Mouse (Mus musculus) forebrain, embryonic 15.5 days (tissue): ENCODE measurements around the gene Wsb1. TPM values are rescaled to one million over a fixed set of nuclear protein-coding genes. Genes with fewer than 3 reads are reported as not detected.

Source experiments
- ATAC-seq: fragments of 200-750 bp; cut with Nextera tagmentation; replicated peaks from 2 replicates; pipeline ENCODE4 v1.8.0; 2017; ENCODE audit warnings: mild to moderate bottlenecking, moderate TSS enrichment, moderate library complexity
- H3K27ac ChIP-seq: fragments of 300-500 bp; sonication (generic); replicated peaks from 2 replicates; pipeline ENCODE4 v1.5.1; 2015; ENCODE audit warnings: mild to moderate bottlenecking, inconsistent platforms
- H3K27me3 ChIP-seq: fragments of 300-500 bp; sonication (generic); 2 replicates; pipeline ENCODE4 v1.6.1; 2015; ENCODE audit warnings: inconsistent platforms
- H3K36me3 ChIP-seq: fragments of 300-500 bp; sonication (generic); 2 replicates; pipeline ENCODE4 v1.6.1; 2015; ENCODE audit warnings: mild to moderate bottlenecking, inconsistent platforms
- H3K4me1 ChIP-seq: fragments of 300-500 bp; sonication (generic); 2 replicates; pipeline ENCODE4 v1.6.1; 2015; ENCODE audit warnings: inconsistent platforms
- H3K4me2 ChIP-seq: fragments of 300-500 bp; sonication (generic); replicated peaks from 2 replicates; pipeline ENCODE4 v1.6.1; 2015; ENCODE audit warnings: mild to moderate bottlenecking, inconsistent platforms
- H3K4me3 ChIP-seq: fragments of 300-500 bp; sonication (generic); 2 replicates; pipeline ENCODE4 v1.5.1; 2015; ENCODE audit warnings: mild to moderate bottlenecking, inconsistent platforms
- H3K9ac ChIP-seq: fragments of 300-500 bp; sonication (generic); replicated peaks from 2 replicates; pipeline ENCODE4 v1.6.1; 2015; ENCODE audit warnings: mild to moderate bottlenecking, inconsistent platforms
- H3K9me3 ChIP-seq: fragments of 300-500 bp; sonication (generic); 2 replicates; pipeline ENCODE4 v1.6.1; 2016; ENCODE audit warnings: inconsistent platforms
- WGBS: fragments of 180-500 bp; shearing (Covaris S2); methylation state at CpG from one replicate; pipeline ENCODE4 v1.1.7; 2015; ENCODE audit warnings: mixed read lengths; 5-methylcytosine and 5-hydroxymethylcytosine counted together
- polyA plus RNA-seq: library from polyadenylated mRNA; unstranded; fragments of >200 nt; fragmentation: Nextera tagmentation; extraction: Ambion mirVana; gene quantifications from 2 replicates; pipeline ENCODE4 v1.2.1, GENCODE M21; 2015

The Wsb1 gene
- polyA plus RNA-seq, 1 experiment from 2014 or later: 470 TPM

DNA sequence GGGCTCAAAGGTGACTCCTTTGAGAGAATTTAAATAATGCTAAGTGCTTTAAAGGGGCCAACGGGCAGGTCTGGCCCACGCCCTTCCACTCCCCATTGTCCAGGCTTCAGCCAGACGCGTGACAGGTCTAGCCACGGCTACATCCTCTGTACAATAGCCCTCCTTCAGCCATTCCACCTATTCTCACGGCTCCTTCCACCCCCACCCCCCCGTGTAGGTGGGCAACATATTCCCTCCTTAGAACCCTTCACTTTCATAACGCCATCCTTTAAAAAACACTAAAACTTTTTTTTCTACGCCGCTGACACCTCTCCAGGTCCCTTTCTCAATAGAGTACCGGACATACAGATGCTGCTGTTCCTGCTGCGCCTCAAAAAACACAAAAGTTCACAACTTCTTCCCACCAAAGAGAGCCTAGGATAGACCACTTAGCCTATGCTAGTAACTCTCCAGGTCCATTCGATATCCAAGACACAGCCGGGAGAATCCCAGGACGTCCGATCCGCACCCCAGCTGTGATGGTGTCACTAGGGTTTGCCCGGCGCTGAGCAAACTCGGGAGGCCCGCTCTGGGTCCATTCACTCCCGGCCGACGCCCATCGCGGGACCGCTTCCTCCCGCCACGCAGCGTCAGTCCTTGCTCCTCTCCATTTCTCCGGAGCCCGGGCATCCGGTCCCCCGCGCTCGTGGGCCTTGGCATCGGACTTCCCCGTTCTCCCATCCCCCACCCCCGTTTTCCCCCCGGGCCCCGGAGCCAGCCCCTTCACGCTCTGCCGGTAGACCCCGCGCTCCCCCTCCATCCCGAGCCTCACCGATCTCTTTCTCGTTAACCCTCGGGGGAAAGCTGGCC is 705 bp downstream of the Wsb1 start:
- Histone ChIP-seq H3K36me3 (peaks cover 18% of the 10 kb centered on the region), H3K4me3 (peak overlapping the region; percentile 93), H3K27ac (peak overlapping the region; percentile 98), H3K4me2 (peak overlapping the region; percentile 84), H3K9ac (peak overlapping the region; percentile 97), H3K4me1 (peaks cover 36% of the 10 kb centered on the region), H3K9me3 (no peaks in the 10 kb centered on the region), H3K27me3 (no peaks in the 10 kb centered on the region)
- WGBS: 2% methylated on average over 49 of the region's 49 CpGs
- peak; percentile 44 for ATAC-seq

DNA sequence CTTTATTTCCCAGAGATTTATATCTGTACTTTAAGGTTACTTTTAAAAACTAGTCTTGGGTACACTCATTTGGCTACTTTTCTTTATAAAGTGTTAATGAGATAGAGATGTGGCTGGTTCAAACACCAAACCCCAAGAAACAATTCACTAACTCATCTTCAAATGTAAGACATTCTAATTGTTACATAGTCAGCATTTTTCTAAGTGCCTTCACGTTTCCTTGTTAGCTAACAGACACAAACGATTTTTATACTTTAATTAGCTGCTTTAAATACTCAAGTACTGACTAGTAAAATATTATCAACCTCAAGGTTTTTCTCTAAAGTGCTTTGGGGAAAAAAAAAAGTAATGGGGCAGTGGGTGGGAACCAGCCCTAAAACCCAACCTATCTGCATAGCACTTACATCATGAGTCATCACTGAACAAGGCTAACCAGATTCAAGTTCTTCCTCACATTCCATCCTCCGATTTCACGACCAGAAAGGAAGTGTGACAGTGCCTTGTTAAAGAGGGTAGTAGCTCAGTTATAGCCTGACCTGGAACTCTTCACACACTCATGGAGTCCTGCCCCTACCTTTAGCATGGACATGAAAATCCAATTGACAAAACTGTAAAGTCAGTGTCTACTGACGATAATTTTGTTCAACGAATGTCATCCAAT is 1.5 kb downstream of the Wsb1 start:
- no peak for ATAC-seq
- Histone ChIP-seq H3K4me3 (peak overlapping the region; percentile 93), H3K4me1 (peaks cover 36% of the 10 kb centered on the region), H3K27me3 (no peaks in the 10 kb centered on the region), H3K9me3 (no peaks in the 10 kb centered on the region), H3K27ac (peak overlapping the region; percentile 4; the same call in 1 of the 2 replicates), H3K4me2 (peak overlapping the region; percentile 84), H3K36me3 (peaks cover 22% of the 10 kb centered on the region), H3K9ac (peak overlapping the region; percentile 97)
- 7% methylated on average over 6 of the region's 6 CpGs for WGBS

DNA sequence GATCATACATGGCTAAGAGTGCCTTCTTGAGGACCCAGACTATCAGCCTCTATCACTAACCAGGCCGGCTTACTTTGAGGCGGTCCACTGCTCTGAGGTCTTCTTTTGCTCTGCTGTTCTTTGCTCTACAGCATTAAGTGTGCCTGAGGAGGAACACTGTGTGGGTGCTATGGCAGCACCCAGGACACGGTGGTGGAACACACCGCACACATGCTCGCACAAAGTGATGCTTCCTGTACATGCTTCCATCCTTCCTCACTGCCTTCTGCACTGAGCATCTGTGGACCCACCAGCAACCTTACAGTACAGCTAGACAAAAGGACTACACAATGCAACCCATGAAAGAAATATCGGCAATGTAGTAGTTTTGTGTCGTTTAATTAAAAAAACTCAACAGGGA is 15.4 kb downstream of the Wsb1 start:
- ATAC-seq: no peak
- no peak overlapping the region for H3K4me2 ChIP-seq
- no peak overlapping the region for H3K9ac ChIP-seq
- H3K9me3 ChIP-seq: no peaks in the 10 kb centered on the region
- peaks cover 53% of the 10 kb centered on the region for H3K36me3 ChIP-seq
- WGBS: 93% methylated on average over 7 of the region's 7 CpGs
- no peak overlapping the region for H3K27ac ChIP-seq
- H3K4me3 ChIP-seq: no peak overlapping the region
- H3K27me3 ChIP-seq: no peaks in the 10 kb centered on the region
- no peaks in the 10 kb centered on the region for H3K4me1 ChIP-seq

DNA sequence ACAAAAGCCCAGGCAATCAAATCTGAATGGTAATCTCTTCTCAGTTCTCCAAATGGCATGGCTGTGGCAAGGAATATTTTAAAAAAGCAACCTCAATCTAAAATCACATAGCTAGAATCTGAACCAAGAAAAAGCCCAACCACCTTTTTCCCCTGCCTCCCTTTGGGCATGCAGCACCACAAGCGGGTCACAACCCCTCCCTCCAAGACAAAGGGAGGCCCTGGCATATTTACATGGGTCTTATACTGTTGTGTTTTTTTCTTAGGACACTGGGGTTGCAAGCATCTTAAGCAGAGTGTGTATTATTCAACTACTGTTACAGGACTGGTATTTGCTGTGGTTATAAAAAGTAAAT is 16.1 kb downstream of the Wsb1 start:
- Histone ChIP-seq H3K27ac (0 out of 2 replicates have a peak overlapping the region, but pooled peaks have one; percentile 33), H3K4me2 (no peak overlapping the region), H3K27me3 (no peaks in the 10 kb centered on the region), H3K9ac (no peak overlapping the region), H3K4me1 (no peaks in the 10 kb centered on the region), H3K9me3 (no peaks in the 10 kb centered on the region), H3K4me3 (no peak overlapping the region), H3K36me3 (peaks cover 52% of the 10 kb centered on the region)
- 16% methylated on average over 1 of the region's 1 CpGs for WGBS
- ATAC-seq: no peak

DNA sequence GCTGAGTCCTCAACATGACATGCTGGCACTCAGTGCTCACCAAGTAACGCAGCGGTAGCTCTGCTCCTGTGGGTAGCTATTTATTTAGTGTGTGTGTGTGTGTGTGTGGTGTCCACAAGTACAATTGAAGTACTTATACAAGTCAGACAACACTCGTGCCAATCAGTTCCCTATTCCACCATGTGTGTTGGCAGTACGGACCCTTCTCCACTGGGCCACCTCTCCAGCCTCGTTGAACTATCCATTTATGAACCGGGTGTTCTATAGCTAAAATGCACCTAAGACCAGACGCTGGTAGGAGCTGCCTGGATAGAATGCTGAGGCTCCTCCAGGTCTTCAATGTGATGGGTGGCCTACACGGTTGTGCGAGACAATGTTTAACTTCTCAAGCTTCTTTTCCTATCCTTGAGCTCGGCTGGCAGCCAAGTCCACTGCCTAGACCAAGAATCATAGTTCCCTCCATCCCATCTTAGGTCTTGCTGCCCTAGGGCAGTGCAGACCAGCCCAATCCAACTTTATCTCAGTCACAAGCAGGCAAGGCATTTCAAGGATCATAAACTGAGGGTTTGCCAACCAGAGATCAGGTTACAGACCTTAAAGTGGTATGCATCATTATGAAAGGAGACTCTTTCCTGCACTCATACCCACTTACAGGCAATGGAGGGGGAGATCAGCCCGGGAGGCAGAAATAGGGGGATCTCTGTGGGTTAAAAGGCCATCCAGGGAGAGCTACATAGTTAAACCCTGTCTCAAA is 16.6 kb downstream of the Wsb1 start:
- no peaks in the 10 kb centered on the region for H3K27me3 ChIP-seq
- no peaks in the 10 kb centered on the region for H3K4me1 ChIP-seq
- H3K36me3 ChIP-seq: peaks cover 48% of the 10 kb centered on the region
- no peak overlapping the region for H3K4me2 ChIP-seq
- no peak for ATAC-seq
- no peaks in the 10 kb centered on the region for H3K9me3 ChIP-seq
- no peak overlapping the region for H3K4me3 ChIP-seq
- WGBS: 87% methylated on average over 11 of the region's 11 CpGs
- 0 out of 2 replicates have a peak overlapping the region, but pooled peaks have one; percentile 33 for H3K27ac ChIP-seq
- H3K9ac ChIP-seq: no peak overlapping the region

DNA sequence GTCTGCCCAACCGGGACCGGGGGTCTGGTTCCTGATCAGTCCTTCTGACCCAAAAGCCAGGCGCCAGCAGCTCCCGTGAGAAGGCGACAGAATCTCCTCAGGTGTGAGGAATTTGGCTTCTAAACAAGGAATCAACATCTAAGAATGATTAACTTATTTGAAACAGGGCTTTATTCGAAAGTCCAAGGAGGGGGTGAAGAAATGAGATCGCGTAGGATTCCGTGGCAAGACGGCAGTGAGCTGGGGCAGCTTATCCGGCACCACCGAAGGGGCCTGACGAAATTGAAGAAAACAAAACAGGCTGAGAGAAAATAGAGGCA is 24.3 kb downstream of the Wsb1 start:
- Histone ChIP-seq H3K4me2 (no peak overlapping the region), H3K9me3 (no peaks in the 10 kb centered on the region), H3K27me3 (no peaks in the 10 kb centered on the region), H3K9ac (no peak overlapping the region), H3K36me3 (no peaks in the 10 kb centered on the region), H3K4me1 (peaks cover 10% of the 10 kb centered on the region), H3K27ac (no peak overlapping the region), H3K4me3 (no peak overlapping the region)
- 90% methylated on average over 13 of the region's 13 CpGs for WGBS
- no peak for ATAC-seq

DNA sequence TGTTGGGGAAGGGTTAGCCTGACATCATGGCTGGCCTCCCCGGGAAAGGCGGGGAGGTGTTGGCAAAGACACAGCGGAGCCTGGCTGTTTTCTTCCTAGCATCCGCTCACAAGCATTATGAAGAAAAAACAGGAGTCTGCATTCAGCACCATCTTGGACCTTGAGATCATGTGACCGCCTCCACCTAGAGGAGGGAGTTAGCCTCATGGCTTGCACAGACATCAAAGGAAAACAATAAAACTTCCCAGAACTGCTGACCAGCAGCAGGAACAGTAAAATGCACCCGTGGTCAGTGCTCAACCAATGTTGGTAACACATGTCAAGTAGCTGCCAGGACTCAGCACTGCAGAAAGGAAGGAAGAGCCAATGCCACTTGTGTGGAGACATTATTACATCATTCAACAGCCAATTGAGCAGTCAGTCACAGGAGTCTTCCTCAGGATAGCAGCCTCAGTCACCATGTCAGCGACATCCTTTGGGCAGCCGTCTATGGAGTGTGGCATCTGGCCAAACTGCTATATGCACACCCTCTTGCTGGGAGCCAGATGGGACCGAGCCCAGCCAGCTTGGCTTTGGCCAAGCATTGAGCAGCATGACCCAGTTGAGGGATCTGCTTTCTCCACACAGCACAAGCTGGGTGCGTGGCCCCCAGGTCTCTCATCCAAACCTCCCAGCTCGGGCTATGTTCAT is 24.8 kb downstream of the Wsb1 start:
- no peaks in the 10 kb centered on the region for H3K36me3 ChIP-seq
- no peak overlapping the region for H3K9ac ChIP-seq
- H3K4me2 ChIP-seq: no peak overlapping the region
- peaks cover 12% of the 10 kb centered on the region for H3K4me1 ChIP-seq
- no peaks in the 10 kb centered on the region for H3K27me3 ChIP-seq
- H3K27ac ChIP-seq: no peak overlapping the region
- H3K4me3 ChIP-seq: no peak overlapping the region
- 64% methylated on average over 11 of the region's 11 CpGs for WGBS
- ATAC-seq: no peak
- H3K9me3 ChIP-seq: no peaks in the 10 kb centered on the region

DNA sequence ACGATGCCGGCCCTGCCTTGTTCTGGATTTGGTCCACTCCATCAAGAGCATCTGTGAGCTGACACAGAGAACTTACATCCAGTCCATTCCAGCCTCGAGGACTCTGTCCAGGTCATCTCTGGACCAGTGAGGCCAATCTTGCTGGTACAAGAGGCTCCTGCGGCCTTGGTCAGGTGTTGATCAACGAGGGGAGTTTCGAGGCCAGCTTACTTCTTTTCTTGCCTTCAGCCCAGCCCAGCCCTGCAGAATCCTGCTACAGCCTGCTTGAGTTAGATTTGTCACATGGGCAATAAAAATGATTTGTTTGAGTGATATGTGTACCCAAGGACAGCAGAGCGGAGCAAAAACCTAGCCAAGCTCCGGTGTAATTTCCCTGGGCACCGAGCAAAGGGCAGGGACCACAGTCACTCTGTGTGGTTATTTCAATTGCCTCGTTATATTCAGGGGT is 25.4 kb downstream of the Wsb1 start:
- Histone ChIP-seq H3K4me1 (peaks cover 15% of the 10 kb centered on the region), H3K36me3 (no peaks in the 10 kb centered on the region), H3K4me3 (no peak overlapping the region), H3K9ac (no peak overlapping the region), H3K4me2 (no peak overlapping the region), H3K9me3 (no peaks in the 10 kb centered on the region), H3K27ac (no peak overlapping the region), H3K27me3 (no peaks in the 10 kb centered on the region)
- 77% methylated on average over 10 of the region's 10 CpGs for WGBS
- ATAC-seq: no peak

DNA sequence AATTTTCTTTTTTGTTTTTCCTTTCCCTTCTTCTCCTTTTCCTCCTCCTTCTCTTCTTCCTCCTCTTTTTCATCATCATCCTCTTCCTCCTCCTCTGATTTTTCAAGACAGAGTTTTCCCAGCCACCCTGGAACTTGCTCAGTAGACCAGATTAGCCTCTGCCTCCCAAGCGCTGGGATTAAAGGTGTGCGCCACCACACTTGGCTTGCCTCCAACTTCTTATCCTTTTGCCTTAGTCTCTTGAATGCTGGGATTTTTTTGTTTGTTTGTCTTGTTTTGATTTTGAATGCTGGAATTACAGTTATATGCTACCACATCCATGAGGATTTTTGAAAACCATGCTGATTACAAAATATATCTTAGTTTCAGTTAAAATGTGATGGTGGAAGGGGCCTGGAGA is 26.4 kb downstream of the Wsb1 start:
- H3K4me2 ChIP-seq: no peak overlapping the region
- ATAC-seq: no peak
- no peak overlapping the region for H3K27ac ChIP-seq
- H3K4me1 ChIP-seq: peaks cover 15% of the 10 kb centered on the region
- no peak overlapping the region for H3K4me3 ChIP-seq
- H3K9me3 ChIP-seq: no peaks in the 10 kb centered on the region
- H3K36me3 ChIP-seq: no peaks in the 10 kb centered on the region
- WGBS: 73% methylated on average over 2 of the region's 2 CpGs
- no peak overlapping the region for H3K9ac ChIP-seq
- no peaks in the 10 kb centered on the region for H3K27me3 ChIP-seq

DNA sequence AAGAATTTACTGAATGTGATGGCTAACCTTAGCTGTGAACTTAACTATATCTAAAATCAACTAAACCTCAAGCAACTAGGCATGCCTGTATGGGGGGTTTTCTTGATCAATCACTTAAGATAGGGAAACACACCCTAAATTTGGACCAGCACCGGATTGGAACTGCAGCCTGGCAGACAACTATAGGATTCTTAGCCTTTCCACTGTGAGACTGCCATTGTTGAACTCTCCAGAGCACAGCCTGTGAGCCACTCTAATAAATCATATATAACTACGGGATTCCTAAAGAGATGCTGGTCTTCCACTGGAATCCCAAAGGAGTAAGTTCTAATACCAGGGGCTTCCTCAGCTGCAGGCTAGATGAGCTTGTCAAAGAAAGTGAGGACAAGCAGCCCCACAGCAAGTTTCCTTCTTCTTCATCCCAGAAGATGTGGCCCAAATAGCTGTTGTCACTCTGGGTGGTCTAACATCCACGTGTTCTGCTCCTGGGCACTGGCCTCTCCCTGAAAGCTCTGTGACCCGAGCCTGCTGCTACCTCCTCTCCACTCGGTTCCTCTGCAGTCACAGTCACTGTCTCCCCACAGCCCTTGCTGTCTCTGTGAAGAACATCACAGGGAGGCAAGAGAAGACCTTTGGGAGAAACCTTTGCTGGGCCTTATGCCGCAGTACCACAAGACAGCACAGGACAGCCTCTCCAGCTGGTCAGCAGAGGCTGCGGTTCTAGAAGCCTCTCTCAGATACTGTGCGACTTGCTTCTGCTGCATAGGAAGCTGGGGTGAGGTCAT is 28.9 kb downstream of the Wsb1 start:
- ATAC-seq: no peak
- no peak overlapping the region for H3K27ac ChIP-seq
- 77% methylated on average over 8 of the region's 8 CpGs for WGBS
- H3K4me2 ChIP-seq: no peak overlapping the region
- peaks cover 15% of the 10 kb centered on the region for H3K4me1 ChIP-seq
- no peaks in the 10 kb centered on the region for H3K9me3 ChIP-seq
- no peak overlapping the region for H3K4me3 ChIP-seq
- H3K36me3 ChIP-seq: no peaks in the 10 kb centered on the region
- no peaks in the 10 kb centered on the region for H3K27me3 ChIP-seq
- H3K9ac ChIP-seq: no peak overlapping the region

DNA sequence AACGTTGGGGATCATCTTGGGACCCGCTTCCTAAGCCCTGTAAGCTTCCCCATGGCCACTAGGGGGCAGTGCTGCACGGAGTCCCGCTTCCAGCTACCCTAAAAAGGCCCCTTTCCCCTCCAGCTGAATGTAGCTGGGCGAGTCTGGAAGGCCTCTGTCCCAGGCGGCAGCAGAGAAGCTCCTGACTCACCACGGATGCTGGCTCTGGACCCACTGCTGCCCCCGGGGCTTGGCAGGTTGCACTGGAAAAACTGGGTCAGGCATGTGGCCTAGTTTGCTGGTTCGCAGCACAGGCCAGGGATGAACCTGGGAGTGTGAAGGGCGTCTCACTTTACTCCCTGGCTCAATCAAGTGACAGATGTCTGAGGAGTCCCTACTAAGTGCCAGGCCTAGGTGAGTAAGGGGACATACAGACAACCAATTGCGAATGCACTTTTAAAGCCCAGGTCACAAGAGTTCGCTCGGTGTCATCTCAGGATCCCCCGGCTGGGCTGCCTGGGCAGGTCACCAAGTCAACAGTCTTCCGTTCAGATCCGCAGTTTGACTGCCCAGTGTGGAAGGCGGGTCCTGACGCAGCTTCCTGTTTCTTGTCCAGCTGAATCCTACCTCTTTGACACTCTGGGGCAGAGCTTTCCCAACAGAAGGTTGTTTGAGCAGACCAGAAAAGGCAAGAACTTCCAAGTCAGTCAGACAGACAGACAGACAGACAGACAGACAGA is 29.8 kb downstream of the Wsb1 start:
- H3K4me1 ChIP-seq: peaks cover 10% of the 10 kb centered on the region
- ATAC-seq: no peak; the same call in 1 of the 2 replicates
- WGBS: 42% methylated on average over 18 of the region's 18 CpGs
- no peak overlapping the region for H3K27ac ChIP-seq
- H3K9me3 ChIP-seq: no peaks in the 10 kb centered on the region
- no peaks in the 10 kb centered on the region for H3K36me3 ChIP-seq
- no peak overlapping the region for H3K9ac ChIP-seq
- no peak overlapping the region for H3K4me3 ChIP-seq
- H3K4me2 ChIP-seq: no peak overlapping the region
- no peaks in the 10 kb centered on the region for H3K27me3 ChIP-seq
